Mouse (Mus musculus) T-helper 2 cell (primary cell): ENCODE results near the gene Hnrnph1.

Experiments used
- in situ Hi-C: fragments of 300-600 bp; cut with MboI, MseI; formaldehyde crosslinking; loops from one replicate; pipeline ENCODE4 v1.15.1; 2025; ENCODE audit warnings: high pct_unique_total_duplicates

Hnrnph1 gene

DNA sequence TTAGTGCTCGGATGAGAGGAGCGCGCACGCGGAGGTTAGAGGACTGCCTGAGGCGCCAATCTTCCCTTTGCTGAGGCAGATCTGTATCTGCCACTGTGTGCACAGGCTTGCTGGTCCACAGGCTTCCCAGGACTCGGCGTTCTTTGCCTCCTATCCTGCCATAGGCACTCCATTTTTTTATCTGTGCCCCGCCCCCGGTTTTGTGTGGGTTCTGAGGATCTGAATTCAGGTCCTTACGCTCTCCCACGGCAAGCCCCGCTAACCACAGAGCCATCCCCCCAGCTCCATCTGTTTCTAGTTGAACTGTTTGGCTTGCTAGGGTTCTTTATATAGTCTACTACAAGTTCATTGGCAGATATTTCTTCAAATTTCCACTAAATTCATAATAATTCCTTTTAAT lies 22.0 kb downstream of the Hnrnph1 start:
- in situ Hi-C loops = no loop called here

DNA sequence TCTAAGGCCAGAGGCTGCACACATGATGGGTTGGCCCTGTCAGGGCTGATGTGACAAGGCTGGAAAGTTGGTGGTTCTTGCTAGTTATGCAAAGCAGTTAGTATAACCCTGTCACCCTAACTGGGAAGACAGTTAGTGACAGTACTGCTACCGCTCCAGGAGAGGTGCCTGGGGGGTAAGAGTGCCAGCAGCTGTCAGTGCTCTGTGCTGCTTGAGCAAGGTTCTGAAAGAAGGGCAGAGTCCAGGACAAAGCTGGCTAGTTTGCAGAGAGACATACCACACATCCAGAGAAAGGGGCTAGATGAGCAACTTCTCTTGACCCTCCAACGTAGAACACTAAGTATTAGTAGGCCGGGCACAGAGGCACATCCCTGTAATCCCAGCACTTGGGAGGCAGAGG lies 25.7 kb downstream of the Hnrnph1 start:
- in situ Hi-C loops = no loop called here

DNA sequence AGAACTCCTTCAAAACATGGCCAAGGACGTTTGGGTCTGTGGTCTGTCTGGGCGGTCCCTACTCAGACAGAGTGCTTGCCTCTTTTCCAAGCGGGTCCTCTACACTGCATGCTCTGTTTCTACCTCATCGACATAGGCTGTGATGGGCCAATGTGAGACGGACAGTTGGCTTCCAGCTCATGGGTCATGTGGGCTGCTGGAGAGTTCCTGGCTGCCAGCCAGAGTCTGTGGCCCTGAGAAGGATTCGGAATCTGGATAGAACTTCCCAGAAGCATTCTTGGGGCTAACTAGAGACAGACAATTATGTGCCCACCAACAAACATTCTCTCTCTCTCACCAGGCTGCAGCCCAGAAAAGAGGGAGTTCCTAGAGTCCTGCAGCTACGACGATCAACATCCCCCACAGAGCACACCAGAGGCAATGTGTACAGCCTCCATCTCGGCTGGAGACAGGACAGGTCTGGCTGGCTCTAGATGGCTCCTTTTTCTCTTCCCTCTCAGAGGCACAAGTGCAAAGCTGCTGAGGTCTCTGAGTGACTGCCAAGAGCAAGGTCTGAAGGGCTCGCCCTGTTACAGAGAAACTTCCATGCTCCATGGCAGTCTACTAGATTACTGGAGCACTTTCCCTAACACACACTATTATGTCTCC lies 26.7 kb downstream of the Hnrnph1 start:
- in situ Hi-C loops = no loop called here

DNA sequence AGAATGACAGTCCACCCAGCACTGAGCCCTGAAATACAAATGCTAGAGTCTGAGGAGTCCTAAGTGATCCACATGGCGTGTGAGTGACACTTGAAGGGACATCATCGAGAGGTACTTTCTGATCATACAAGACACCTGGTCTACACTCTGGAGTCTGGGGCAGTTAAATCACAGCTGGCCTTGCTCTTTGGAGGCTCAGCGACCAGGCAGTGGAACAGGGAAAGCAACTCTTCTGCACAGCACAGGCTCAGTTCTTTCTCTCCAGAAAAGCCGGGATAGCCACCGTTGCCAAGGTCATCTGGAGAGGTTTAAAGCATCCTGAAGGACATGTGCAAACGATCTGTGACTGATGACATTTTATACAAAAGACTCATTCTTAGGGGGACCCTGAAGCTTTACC lies 30.4 kb downstream of the Hnrnph1 start:
- in situ Hi-C loops = no loop called here

DNA sequence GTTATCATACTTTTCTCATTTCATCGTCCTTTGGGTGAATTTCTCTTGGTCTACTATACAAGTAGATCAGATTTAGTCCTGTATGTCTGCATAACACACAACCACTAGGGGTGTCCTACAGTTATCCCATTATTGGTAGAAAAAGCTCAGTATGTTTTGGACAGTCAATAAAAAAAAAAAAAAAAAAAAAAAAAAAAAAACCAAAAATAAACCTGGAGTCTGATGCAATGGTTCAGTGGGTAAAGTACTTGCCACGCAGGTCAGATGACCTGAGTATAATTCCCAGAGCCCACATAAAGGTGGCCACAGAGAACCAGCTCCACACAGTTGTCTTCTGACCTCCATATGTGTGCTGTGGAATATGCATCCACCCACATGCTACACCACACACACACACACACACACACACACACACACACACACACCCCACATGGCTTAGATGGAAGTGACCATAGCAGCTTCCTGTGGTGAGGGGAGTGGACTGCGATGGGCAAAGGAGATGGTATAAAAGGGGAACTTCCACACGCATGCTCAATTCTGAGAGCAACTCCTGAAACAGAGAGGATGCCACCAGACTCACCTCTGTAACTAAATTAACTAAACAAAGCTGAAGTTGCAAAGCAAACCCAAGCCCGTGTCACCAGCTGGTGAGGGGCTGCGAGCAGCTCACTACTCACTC lies 38.9 kb downstream of the Hnrnph1 start:
- in situ Hi-C loops = no loop called here

DNA sequence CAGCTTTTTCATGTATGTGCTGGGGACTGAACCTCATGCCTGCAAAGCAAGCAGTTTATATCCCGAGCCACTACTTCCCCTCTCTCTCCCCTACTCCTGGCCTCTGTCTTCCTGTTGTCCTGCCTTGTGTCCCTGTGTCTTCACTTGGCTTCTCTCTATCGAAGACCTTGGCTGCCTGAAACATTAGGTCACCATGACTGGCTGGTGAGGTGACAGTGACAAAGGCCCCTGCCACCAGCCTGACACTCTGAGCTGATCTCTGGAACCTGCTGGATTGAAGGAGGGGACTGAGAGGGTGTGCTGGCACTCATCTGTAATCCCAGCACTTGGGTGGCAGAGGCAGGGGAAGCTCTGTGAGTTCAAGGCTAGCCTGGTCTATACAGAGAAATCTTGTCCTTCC lies 41.1 kb downstream of the Hnrnph1 start:
- in situ Hi-C loops = no loop called here

DNA sequence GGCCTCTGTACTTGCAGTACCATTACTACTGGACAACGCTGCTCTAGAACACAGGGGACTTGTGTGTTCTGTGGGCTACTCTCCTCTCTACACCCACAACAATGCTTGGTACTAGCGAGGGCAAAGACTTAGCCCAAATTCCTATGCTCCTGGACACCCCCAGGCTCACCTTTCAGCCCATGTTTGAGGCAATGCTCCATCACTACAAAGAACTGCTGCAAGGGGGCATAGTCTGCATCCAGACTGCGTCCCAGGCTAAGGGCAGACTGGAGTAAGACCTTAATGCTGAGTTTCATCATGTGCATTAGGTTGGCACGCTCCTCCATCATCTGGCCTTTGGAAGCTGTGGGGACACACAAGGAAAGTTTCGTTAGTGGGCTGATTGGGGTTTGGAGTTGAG lies 44.7 kb downstream of the Hnrnph1 start:
- in situ Hi-C loops = no loop called here

DNA sequence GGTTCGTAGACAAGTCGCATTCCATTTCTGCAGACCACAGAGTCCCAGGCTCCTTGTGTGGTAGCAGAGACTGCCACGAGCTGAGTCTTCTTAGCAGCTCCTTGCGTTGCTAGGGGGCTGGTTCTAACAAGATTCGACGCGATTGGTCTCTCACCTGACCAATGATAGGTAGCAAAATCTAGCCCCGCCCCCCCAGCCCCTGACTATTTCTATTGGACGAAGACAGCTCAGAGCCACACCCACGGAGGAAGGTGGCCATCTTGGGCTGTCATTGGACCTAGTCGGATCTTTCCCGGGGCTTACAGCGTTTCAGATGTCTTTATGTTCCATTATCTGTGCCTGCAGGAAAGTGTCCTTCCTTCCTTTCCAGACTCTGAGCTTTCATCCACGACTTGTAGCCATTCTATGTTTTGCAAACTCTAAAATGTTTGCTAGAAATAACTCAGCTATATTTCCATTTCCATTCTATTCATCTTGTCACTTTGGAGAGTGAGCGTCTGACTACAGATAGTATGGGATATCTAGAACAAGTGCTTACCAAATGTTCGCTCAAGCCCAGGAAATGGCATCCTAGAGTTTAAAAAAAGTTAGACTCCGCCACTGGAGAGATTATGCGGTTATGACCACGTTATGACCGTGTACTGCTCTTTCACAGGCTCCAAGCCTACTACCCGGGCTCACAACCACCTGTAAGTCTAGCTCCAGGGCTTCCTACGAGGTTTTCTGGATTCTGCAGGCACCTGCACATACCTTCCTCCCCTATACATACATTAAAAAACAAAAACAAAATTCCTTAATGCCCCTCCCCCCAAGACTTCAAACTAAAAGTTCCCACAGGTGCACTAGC lies 45.4 kb downstream of the Hnrnph1 start:
- in situ Hi-C loops = no loop called here

DNA sequence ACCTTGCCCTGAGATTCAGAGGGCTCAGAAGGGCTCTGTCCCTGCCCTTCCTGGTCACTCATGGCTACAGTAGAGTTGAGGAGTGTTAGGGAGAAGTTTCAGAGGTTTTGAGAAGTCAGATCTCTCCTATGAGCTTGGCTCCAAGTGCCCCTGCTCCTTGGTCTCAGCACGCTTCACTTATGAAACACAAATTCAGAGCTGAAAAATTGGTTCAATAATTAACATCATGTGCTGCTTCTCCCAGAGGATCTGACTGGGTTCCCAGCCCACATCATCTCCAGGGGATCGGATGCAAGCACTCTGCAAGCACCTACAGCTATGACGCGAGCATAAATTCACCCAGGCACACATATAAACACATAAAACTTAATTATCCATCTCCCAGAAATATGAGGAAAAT lies 49.3 kb downstream of the Hnrnph1 start:
- in situ Hi-C loops = loop anchor here (25.0 kb wide), 1 partner anchor 1161 kb away; the partner anchor contains the start of gene Phykpl

DNA sequence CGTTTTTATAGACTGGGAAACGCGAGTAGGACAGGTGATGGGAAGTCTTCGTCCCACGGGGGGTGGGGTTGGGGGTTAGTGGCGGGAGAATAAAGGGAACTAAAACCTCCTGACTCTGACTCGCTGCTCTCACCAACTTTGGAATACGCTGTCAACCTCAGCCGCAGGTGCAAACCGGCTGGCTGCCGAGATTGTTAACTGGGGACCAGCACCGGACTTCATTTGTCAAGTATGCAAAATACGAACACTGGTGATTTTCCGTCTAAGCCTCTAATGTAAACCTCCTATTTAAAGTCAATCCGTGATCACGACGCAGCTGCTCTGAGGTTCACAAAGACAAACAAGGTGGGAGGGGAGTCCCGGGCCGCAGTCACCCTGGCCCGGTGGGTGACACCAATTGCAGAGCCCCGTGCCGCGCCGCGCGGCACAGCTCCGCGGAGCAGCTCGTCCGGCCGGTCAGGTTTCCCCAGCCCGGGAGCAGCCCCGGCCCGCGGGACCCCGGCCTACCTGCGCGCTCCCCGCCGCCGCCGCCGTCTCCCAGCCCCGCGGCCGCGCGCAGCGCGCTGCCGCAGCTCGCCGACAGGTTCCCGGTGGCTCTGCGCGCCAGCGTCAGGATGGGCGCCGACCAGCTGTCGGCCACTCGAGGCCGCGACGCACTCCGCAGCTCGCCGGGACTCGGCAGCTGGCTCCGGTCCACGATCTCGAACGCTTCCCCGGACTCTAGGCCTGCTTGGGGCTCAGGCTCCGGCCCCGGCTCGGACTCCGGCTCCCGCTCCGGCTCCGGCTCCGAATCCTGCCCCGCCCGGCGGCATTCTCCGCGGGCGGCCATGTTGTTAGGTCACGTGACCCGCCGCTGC lies 53.7 kb downstream of the Hnrnph1 start, which contains the start of gene Rufy1:
Gene Rufy1 (minus strand): TSS at position 849 of the 857 bp plus-strand sequence.
- in situ Hi-C loops = loop anchor here (10.0 to 25.0 kb wide), 2 partner anchors 1157 to 1326 kb away; partner anchors contain the start of gene Phykpl

DNA sequence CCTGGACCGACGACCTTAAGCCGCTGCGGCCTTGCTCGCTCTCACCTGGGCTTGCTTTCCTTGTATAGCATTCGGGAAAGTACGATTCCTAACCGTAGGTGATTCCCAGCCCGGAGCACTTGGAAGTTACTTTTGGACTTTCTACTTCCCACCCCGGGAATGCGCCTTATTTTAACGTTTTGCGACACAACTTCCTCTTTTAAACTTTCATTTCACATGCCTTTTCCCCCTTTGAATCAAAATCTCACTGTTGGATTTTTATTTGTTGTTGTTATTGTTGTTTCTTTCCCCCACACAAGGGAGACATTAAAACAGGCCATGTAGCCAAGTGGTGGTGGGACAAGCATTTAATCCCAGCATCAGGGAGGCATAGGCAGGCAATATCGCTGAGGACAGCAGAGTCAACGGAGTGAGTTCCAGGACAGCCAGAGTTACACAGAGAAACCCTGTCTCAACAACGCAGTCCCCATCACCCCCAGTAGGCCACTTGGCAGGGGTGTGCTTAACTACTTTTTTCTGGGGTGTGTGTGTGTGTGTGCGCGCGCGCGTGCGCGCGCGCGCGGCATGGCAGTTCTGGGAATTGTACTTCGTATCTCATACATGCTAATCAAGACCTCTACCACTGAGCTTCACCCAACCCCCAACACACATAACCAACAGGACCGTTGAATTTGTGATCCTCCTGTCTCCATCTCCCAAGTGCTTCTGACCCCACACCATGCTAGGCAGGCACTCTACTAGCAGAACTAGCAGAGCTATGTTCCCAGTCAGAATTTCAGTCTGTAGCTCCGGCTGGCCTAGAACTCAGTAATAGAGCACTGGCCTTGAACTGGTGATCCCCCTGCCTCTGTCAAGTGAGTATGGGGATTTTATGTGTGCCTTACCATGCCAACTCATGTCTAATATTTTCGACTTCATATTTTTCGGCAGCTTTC lies 54.6 kb downstream of the Hnrnph1 start:
- in situ Hi-C loops = loop anchor here (10.0 to 25.0 kb wide), 2 partner anchors 1156 to 1327 kb away; partner anchors contain the start of gene Phykpl

DNA sequence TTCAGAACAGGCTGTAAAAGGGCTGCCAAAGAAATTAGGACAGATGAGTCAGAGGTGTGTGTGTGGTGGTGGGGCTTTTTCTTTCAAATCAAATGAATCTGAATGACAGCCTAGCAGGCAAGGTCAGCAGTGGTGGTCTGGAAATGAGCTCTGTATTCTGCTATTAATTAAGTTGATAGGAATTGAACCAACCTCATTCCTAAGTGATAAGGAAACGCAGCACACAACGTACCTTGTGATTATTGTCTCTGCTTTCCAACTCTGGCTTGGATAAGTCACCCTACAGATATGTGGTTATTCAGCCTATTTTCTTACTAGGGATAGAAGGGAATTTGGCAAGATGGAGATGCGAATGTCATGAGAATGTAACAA lies 55.3 kb downstream of the Hnrnph1 start:
- in situ Hi-C loops = loop anchor here (10.0 to 25.0 kb wide), 2 partner anchors 1155 to 1327 kb away; partner anchors contain the start of gene Phykpl

DNA sequence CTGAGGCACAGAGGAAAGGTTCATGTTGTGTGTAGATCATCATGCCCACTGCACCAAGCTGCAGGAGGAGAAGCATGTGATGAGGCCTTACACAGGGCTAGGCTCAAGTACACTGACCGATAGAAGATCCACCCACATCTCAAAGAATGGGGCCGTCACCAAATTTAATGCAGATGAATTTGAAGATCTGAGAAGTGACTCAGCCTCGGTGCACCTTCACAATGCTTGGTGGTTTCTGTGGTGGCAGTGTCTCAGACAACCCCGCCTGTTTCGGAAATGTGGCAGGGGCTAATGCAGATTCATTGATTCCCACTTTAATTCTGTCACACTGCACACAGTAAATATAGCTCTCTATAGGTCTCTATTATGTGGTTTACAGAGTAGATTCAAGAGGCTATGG lies 56.1 kb downstream of the Hnrnph1 start:
- in situ Hi-C loops = loop anchor here (10.0 to 25.0 kb wide), 2 partner anchors 1154 to 1328 kb away; partner anchors contain the start of gene Phykpl
